Mouse (Mus musculus) G1E (cell line): ENCODE measurements at regions not wholly inside any gene's neighbourhood (a gene's known extent, or its start where the extent isn't known, plus 50 kb on each side); places are given as distances from the start of the nearest gene placed in this dataset.

ENCODE experiments used
- CTCF ChIP-seq: IDR thresholded peaks from 2 replicates; pipeline ENCODE4 v1.5.1; 2012; ENCODE audit warnings: low read depth, low read length, inconsistent platforms, mixed read lengths
- GATA1 ChIP-seq: IDR thresholded peaks from 2 replicates; pipeline ENCODE4 v1.6.1; 2012; ENCODE audit warnings: borderline replicate concordance, low read length, inconsistent platforms, mixed read lengths
- GATA2 ChIP-seq: IDR thresholded peaks from 2 replicates; pipeline ENCODE4 v1.6.1; 2012; ENCODE audit warnings: low read depth, low read length, inconsistent platforms, borderline replicate concordance
- POLR2AphosphoS5 ChIP-seq: IDR thresholded peaks from 2 replicates; pipeline ENCODE4 v1.6.1; 2012; ENCODE audit warnings: low read depth, low read length, inconsistent platforms; ENCODE audit not compliant: insufficient replicate concordance
- TAL1 ChIP-seq: conservative IDR thresholded peaks from 2 replicates; pipeline ENCODE4 v1.6.1; 2012; ENCODE audit warnings: low read depth, low read length, inconsistent platforms, mixed read lengths

DNA sequence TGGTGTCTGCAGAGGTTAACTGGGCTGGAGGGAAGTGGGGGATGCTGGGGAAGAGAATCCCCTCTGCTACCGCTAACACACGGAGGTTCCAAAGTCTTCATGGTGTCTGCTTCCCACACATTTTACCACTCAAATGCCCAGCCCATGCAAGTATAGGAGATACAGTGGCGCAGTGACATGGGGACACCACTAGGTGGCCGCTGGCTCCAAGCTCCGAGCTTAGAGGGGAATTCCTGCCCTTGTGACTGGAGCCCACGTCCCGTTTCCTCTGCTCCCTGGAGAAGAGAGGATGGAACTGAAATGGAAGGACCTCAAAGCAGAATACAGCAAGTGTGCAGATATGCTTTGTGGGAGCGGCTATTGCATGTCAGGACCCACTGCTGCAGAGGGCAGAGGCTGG, 218.2 kb downstream of the Cyp26b1 start:
- TF ChIP-seq CTCF (peak; percentile 65), TAL1 (no peak), POLR2AphosphoS5 (no peak), GATA1 (no peak), GATA2 (no peak)
